Mouse (Mus musculus): ENCODE measurements around the gene Rnf141.

DNA sequence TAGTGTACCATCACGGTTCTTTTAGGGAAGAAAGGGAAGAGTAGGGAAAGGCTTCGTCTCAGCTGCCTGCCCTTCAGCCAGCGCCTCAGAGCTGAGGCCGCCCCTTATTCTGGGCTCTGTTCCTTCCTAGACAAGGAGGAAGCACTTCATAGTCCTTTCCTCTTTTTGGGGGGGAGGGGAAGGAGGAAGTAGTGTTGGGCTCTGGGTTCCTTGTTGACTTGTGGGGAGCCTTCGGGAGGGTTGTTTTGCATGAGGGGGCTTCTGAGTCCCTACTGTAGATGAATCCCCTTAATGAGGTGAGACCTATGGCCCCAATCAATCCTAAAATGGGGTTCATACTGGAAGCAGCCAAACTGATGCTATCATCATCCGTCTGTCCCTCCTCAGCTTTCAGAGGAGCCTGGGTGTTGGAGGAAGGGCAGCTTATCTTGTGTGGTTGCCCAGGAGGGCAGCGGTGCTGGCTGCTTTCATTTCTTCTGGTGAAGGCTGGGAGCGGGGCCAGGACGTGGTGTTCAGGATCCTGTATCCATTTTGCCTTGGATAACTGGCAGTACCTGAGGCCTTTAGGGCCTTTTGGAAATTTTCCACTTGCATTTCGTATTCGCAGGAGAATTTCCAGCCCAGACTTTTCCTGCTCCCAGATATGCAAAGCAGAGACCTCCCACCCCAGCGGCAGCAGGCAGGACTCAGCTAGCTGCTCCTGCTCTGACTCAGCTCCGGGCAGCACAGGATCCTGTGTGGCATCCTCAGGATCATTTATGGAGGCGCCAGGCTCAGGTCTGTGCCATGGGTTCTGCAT lies 70.9 kb downstream of the Rnf141 start:
- TF ChIP-seq GATA1 (IDR thresholded peaks at IDR 0.05; ENCODE audit: borderline replicate concordance, low read length) (no peak), FLI1 (IDR thresholded peaks at IDR 0.05; ENCODE audit: low read length) (no peak)

Data from megakaryocyte, embryonic 14.5 days (primary cell).